Mouse (Mus musculus) neural tube, embryonic 14.5 days (tissue): ENCODE data around the gene Ccdc12. TPM values are rescaled to one million over a fixed set of nuclear protein-coding genes. Genes with fewer than 3 reads are reported as not detected.

ENCODE experiments used
- ATAC-seq: fragments of 200-750 bp; cut with Nextera tagmentation; 2 replicates; pipeline ENCODE4 v1.8.0; 2017; ENCODE audit warnings: low read depth, mild to moderate bottlenecking, moderate TSS enrichment, moderate library complexity
- H3K27ac ChIP-seq: fragments of 300-500 bp; sonication (generic); 2 replicates; pipeline ENCODE4 v1.5.1; 2014; ENCODE audit warnings: low read depth, mild to moderate bottlenecking, control low read depth, low read length, moderate library complexity, mixed read lengths
- H3K27me3 ChIP-seq: fragments of 300-500 bp; sonication (generic); 2 replicates; pipeline ENCODE4 v1.6.1; 2014; ENCODE audit warnings: low read length; ENCODE audit not compliant: control insufficient read depth, insufficient read depth
- H3K36me3 ChIP-seq: fragments of 300-500 bp; sonication (generic); 2 replicates; pipeline ENCODE4 v1.6.1; 2014; ENCODE audit warnings: low read length, mixed read lengths; ENCODE audit not compliant: control insufficient read depth, insufficient read depth
- H3K4me1 ChIP-seq: fragments of 300-500 bp; sonication (generic); 2 replicates; pipeline ENCODE4 v1.6.1; 2014; ENCODE audit warnings: low read length; ENCODE audit not compliant: control insufficient read depth, insufficient read depth
- H3K4me2 ChIP-seq: fragments of 300-500 bp; sonication (generic); 2 replicates; pipeline ENCODE4 v1.6.1; 2014; ENCODE audit warnings: mild to moderate bottlenecking, low read depth, low read length, control low read depth
- H3K4me3 ChIP-seq: fragments of 300-500 bp; sonication (generic); 2 replicates; pipeline ENCODE4 v1.5.1; 2014; ENCODE audit warnings: low read depth, low read length, control low read depth, mixed read lengths
- H3K9ac ChIP-seq: fragments of 300-500 bp; sonication (generic); replicated peaks from 2 replicates; pipeline ENCODE4 v1.6.1; 2014; ENCODE audit warnings: low read depth, mild to moderate bottlenecking, control low read depth, low read length, mixed read lengths
- H3K9me3 ChIP-seq: fragments of 300-500 bp; sonication (generic); 2 replicates; pipeline ENCODE4 v1.6.1; 2016; ENCODE audit warnings: low read length; ENCODE audit not compliant: control insufficient read depth
- WGBS: fragments of 180-500 bp; shearing (Covaris S2); extraction: QIAGEN DNeasy Blood & Tissue Kit; methylation state at CpG from one replicate; pipeline ENCODE4 v1.1.7; 2014; 5-methylcytosine and 5-hydroxymethylcytosine counted together
- polyA plus RNA-seq: library from polyadenylated mRNA; unstranded; fragments of >200 nt; fragmentation: Nextera tagmentation; extraction: Ambion mirVana; gene quantifications from 2 replicates; pipeline ENCODE4 v1.2.1, GENCODE M21; 2014

Ccdc12 gene
- polyA plus RNA-seq, 1 experiment from 2014 or later = 112 TPM

GRCm38 (mm10) chr9:110718071-110718470 lies 61.8 kb downstream of the Ccdc12 start:
- Histone ChIP-seq H3K4me2 (no peak overlapping the region), H3K9me3 (no peaks in the 10 kb centered on the region), H3K4me1 (no peaks in the 10 kb centered on the region), H3K36me3 (no peaks in the 10 kb centered on the region), H3K4me3 (no peak overlapping the region), H3K27me3 (no peaks in the 10 kb centered on the region), H3K27ac (no peak overlapping the region), H3K9ac (no peak overlapping the region)
- 92% methylated on average over 6 of the region's 6 CpGs for WGBS
- no peak for ATAC-seq

GRCm38 (mm10) chr9:110718810-110719209 lies 62.5 kb downstream of the Ccdc12 start:
- Histone ChIP-seq H3K27ac (no peak overlapping the region), H3K4me2 (no peak overlapping the region), H3K4me1 (no peaks in the 10 kb centered on the region), H3K4me3 (no peak overlapping the region), H3K9me3 (no peaks in the 10 kb centered on the region), H3K36me3 (no peaks in the 10 kb centered on the region), H3K27me3 (no peaks in the 10 kb centered on the region), H3K9ac (no peak overlapping the region)
- 79% methylated on average over 3 of the region's 3 CpGs for WGBS
- no peak for ATAC-seq

- H3K36me3 ChIP-seq = no peaks in the 10 kb centered on the region
- no peak overlapping the region for H3K4me3 ChIP-seq
- no peak overlapping the region for H3K27ac ChIP-seq
- H3K27me3 ChIP-seq = no peaks in the 10 kb centered on the region
- H3K4me2 ChIP-seq = no peak overlapping the region
- no peaks in the 10 kb centered on the region for H3K4me1 ChIP-seq
- ATAC-seq = no peak
- no peaks in the 10 kb centered on the region for H3K9me3 ChIP-seq
- H3K9ac ChIP-seq = no peak overlapping the region
- WGBS = 67% methylated on average over 5 of the region's 5 CpGs
Measured at GRCm38 (mm10) chr9:110719977-110720376, 63.7 kb downstream of the Ccdc12 start.

- no peaks in the 10 kb centered on the region for H3K9me3 ChIP-seq
- no peak overlapping the region for H3K27ac ChIP-seq
- H3K4me3 ChIP-seq = no peak overlapping the region
- 67% methylated on average over 10 of the region's 10 CpGs for WGBS
- H3K36me3 ChIP-seq = no peaks in the 10 kb centered on the region
- peaks cover 8% of the 10 kb centered on the region; the same call in 1 of the 2 replicates for H3K4me1 ChIP-seq
- no peak overlapping the region for H3K9ac ChIP-seq
- no peak for ATAC-seq
- H3K4me2 ChIP-seq = no peak overlapping the region
- H3K27me3 ChIP-seq = no peaks in the 10 kb centered on the region
Measured at GRCm38 (mm10) chr9:110722060-110722459, 65.8 kb downstream of the Ccdc12 start.

GRCm38 (mm10) chr9:110725721-110726135 lies 69.4 kb downstream of the Ccdc12 start:
- H3K4me2 ChIP-seq = no peak overlapping the region

GRCm38 (mm10) chr9:110726867-110727266 lies 70.6 kb downstream of the Ccdc12 start:
- peak; percentile 38; the same call in 1 of the 2 replicates for ATAC-seq
- H3K4me2 ChIP-seq = peak overlapping the region; percentile 43

More at GRCm38 (mm10) chr9:110725721-110726135, 69.4 kb downstream of the Ccdc12 start:
- peak; percentile 50; the same call in 1 of the 2 replicates for ATAC-seq
- Histone ChIP-seq H3K4me3 (no peak overlapping the region), H3K9ac (no peak overlapping the region), H3K9me3 (no peaks in the 10 kb centered on the region), H3K27ac (no peak overlapping the region), H3K36me3 (no peaks in the 10 kb centered on the region), H3K4me1 (peaks cover 12% of the 10 kb centered on the region; the same call in 1 of the 2 replicates), H3K27me3 (no peaks in the 10 kb centered on the region)
- WGBS = 11% methylated on average over 9 of the region's 9 CpGs

GRCm38 (mm10) chr9:110729841-110730240 lies 73.5 kb downstream of the Ccdc12 start:
- Histone ChIP-seq H3K27me3 (no peaks in the 10 kb centered on the region), H3K36me3 (no peaks in the 10 kb centered on the region), H3K27ac (no peak overlapping the region), H3K4me3 (no peak overlapping the region), H3K4me2 (no peak overlapping the region), H3K4me1 (peaks cover 17% of the 10 kb centered on the region; the same call in 1 of the 2 replicates), H3K9me3 (no peaks in the 10 kb centered on the region), H3K9ac (no peak overlapping the region)
- WGBS = 26% methylated on average over 8 of the region's 8 CpGs
- no peak for ATAC-seq

More at GRCm38 (mm10) chr9:110726867-110727266, 70.6 kb downstream of the Ccdc12 start:
- Histone ChIP-seq H3K4me1 (peaks cover 12% of the 10 kb centered on the region; the same call in 1 of the 2 replicates), H3K36me3 (no peaks in the 10 kb centered on the region), H3K27ac (no peak overlapping the region), H3K9me3 (no peaks in the 10 kb centered on the region), H3K9ac (peak overlapping the region; percentile 16; the same call in 1 of the 2 replicates), H3K4me3 (peak overlapping the region; percentile 8; the same call in 1 of the 2 replicates), H3K27me3 (no peaks in the 10 kb centered on the region)
- 15% methylated on average over 33 of the region's 33 CpGs for WGBS

- Histone ChIP-seq H3K27me3 (no peaks in the 10 kb centered on the region), H3K4me3 (no peak overlapping the region), H3K4me2 (no peak overlapping the region), H3K4me1 (peaks cover 11% of the 10 kb centered on the region; the same call in 1 of the 2 replicates), H3K27ac (no peak overlapping the region), H3K9me3 (no peaks in the 10 kb centered on the region), H3K36me3 (no peaks in the 10 kb centered on the region), H3K9ac (no peak overlapping the region)
- WGBS = 55% methylated on average over 4 of the region's 4 CpGs
- ATAC-seq = no peak
Measured at GRCm38 (mm10) chr9:110731859-110732258, 75.6 kb downstream of the Ccdc12 start.

GRCm38 (mm10) chr9:110732623-110733022 lies 76.3 kb downstream of the Ccdc12 start:
- ATAC-seq = peak; percentile 87
- Histone ChIP-seq H3K27me3 (no peaks in the 10 kb centered on the region), H3K4me3 (peak overlapping the region; percentile 29), H3K36me3 (no peaks in the 10 kb centered on the region), H3K4me2 (peak overlapping the region; percentile 57), H3K4me1 (0 out of 2 replicates have a peak, but pooled peaks cover 5% of the 10 kb centered on the region), H3K27ac (no peak overlapping the region), H3K9me3 (no peaks in the 10 kb centered on the region), H3K9ac (peak overlapping the region; percentile 29; the same call in 1 of the 2 replicates)
- WGBS = under 1% methylated on average over 26 of the region's 26 CpGs
